Mouse (Mus musculus) CD4-positive naive resting alpha-beta T cell, adult 76 days (primary cell): ENCODE results near the gene Ccnd1. TPM values are rescaled to one million over a fixed set of nuclear protein-coding genes. Genes with fewer than 3 reads are reported as not detected.

Experiments
- total RNA-seq: library from RNA; stranded (reverse); gene quantifications from one replicate; pipeline ENCODE4 v1.2.4, GENCODE M21; 2023

Gene Ccnd1
- 1.8 TPM for total RNA-seq

GRCm38 (mm10) chr7:144939344-144940002 lies at the start of gene Ccnd1:
Ccnd1 (minus strand) TSS chr7:144939925.

GRCm38 (mm10) chr7:144914948-144915750 lies 24.6 kb downstream of the Ccnd1 start, which contains the start of gene LTO1:
LTO1 (plus strand) TSS chr7:144915100.

GRCm38 (mm10) chr7:144896294-144897218 lies 43.2 kb downstream of the Ccnd1 start, which contains the start of gene Fgf15:
Fgf15 (plus strand) TSS chr7:144896531.

Other genes starting within 250 kb of the Ccnd1 start
- 0.56 TPM for gene Ano1, start 188.0 kb downstream of the Ccnd1 start, total RNA-seq
- gene Fgf3, start 101.8 kb downstream of the Ccnd1 start, total RNA-seq, result not detected
- gene Fgf4, start 92.6 kb downstream of the Ccnd1 start, total RNA-seq, result not detected
- gene Fgf15, start 43.4 kb downstream of the Ccnd1 start, total RNA-seq, result not detected
- gene LTO1, start 24.8 kb downstream of the Ccnd1 start, total RNA-seq, result 40.7 TPM